Mouse (Mus musculus) effector memory CD4-positive, alpha-beta T cell, adult 7 months (primary cell): ENCODE results near the gene Zfp711. TPM values are rescaled to one million over a fixed set of nuclear protein-coding genes. Genes with fewer than 3 reads are reported as not detected.

ENCODE experiments used
- polyA plus RNA-seq: library from polyadenylated mRNA; unstranded; fragments of 100-300 nt; shearing (Covaris generic); gene quantifications from one replicate; pipeline ENCODE4 v1.2.1, GENCODE M21; 2017

Gene Zfp711
- polyA plus RNA-seq, result not detected

GRCm38 (mm10) chrX:112600511-112601305 is at the start of gene Zfp711:
Gene Zfp711 (plus strand): TSS chrX:112600526.

Other genes starting within 250 kb of the Zfp711 start
- not detected for gene Satl1, start 193.7 kb upstream of the Zfp711 start, polyA plus RNA-seq
- not detected for gene 2010106E10Rik, start 105.3 kb upstream of the Zfp711 start, polyA plus RNA-seq
- not detected for gene Pof1b, start 98.1 kb downstream of the Zfp711 start, polyA plus RNA-seq